Mouse (Mus musculus): ENCODE results near the gene Gna15. TPM values are rescaled to one million over a fixed set of nuclear protein-coding genes. Genes with fewer than 3 reads are reported as not detected.

Gene Gna15
- 1.8 and 2.2 TPM in 2 replicates for polyA plus RNA-seq (2015; fragmentation: Nextera tagmentation; extraction: Ambion mirVana)

DNA sequence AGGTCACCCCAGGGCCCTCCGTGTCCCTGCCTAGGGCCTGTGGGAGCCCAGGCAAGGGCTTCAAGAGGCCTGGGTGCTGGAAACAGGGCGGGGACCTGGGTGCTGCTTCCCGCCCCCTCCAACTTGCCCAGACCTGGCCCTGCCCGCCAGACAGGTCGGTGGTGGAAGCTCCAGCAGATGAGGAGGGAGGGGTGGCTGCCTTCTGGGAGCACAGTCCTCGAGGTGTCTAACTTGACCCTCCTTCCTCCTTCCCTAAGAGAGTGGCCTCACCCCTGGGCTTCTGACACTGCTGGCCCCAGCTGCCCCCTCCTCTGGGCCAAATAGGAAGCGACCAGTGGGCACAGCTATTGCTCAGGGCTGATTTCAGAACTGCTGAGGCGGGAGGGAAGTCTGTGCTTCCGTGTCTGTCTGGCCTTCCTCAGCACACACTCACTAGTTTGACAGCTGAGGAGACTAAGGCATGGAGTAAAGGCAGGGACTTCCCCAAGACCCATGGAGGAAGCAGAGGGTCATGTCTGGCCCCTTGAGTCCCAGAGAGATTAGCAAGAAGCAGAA is at the start of gene Gna15:
Gene Gna15, minus strand, starts transcription at position 175 of the 555 bp plus-strand sequence.
- H3K4me2 ChIP-seq (ENCODE audit: low read depth, low read length): peak within 1 kb of the TSS; percentile 25; the same call in 1 of the 2 replicates
- H3K27ac ChIP-seq (ENCODE audit: low read length): peak within 1 kb of the TSS; percentile 52; the same call in 1 of the 2 replicates
- no peaks in the 10 kb centered on the region; the same call in 1 of the 2 replicates for H3K27me3 ChIP-seq (ENCODE audit: control insufficient read depth, insufficient read depth, low read depth, low read length)
- peak within 1 kb of the TSS; percentile 56 for H3K9ac ChIP-seq (ENCODE audit: low read length)
- H3K36me3 ChIP-seq (ENCODE audit: control insufficient read depth, insufficient read depth, low read length): no peaks in the 10 kb centered on the region; the same call in 1 of the 2 replicates
- peaks cover 7% of the 10 kb centered on the region; the same call in 1 of the 2 replicates for H3K4me1 ChIP-seq (replicated peaks; ENCODE audit: control insufficient read depth, insufficient read depth, low read length)
- ATAC-seq (ENCODE audit: low read depth): peak; percentile 39
- H3K9me3 ChIP-seq (ENCODE audit: control insufficient read depth, low read length): no peaks in the 10 kb centered on the region
- H3K4me3 ChIP-seq (ENCODE audit: low read length): peak within 1 kb of the TSS; percentile 13; the same call in 1 of the 2 replicates
- 8% methylated on average over 9 of the region's 9 CpGs for WGBS

GRCm38 (mm10) chr10:81572975-81573374 is 49.0 kb upstream of the Gna15 start:
- 12% methylated on average over 9 of the region's 9 CpGs for WGBS
- Histone ChIP-seq H3K4me3 (ENCODE audit: low read length) (no peak overlapping the region), H3K9ac (ENCODE audit: low read length) (no peak overlapping the region), H3K27me3 (ENCODE audit: control insufficient read depth, insufficient read depth, low read depth, low read length) (no peaks in the 10 kb centered on the region), H3K4me2 (ENCODE audit: low read depth, low read length) (no peak overlapping the region), H3K36me3 (ENCODE audit: control insufficient read depth, insufficient read depth, low read length) (no peaks in the 10 kb centered on the region), H3K27ac (ENCODE audit: low read length) (peak overlapping the region; percentile 96), H3K4me1 (replicated peaks; ENCODE audit: control insufficient read depth, insufficient read depth, low read length) (peaks cover 64% of the 10 kb centered on the region), H3K9me3 (ENCODE audit: control insufficient read depth, low read length) (no peaks in the 10 kb centered on the region)
- no peak for ATAC-seq (ENCODE audit: low read depth)

GRCm38 (mm10) chr10:81572133-81572671 is 48.2 kb upstream of the Gna15 start:
- ATAC-seq (ENCODE audit: low read depth): no peak
- peaks cover 67% of the 10 kb centered on the region for H3K4me1 ChIP-seq (replicated peaks; ENCODE audit: control insufficient read depth, insufficient read depth, low read length)
- H3K9ac ChIP-seq (ENCODE audit: low read length): peak overlapping the region; percentile 61
- H3K27me3 ChIP-seq (ENCODE audit: control insufficient read depth, insufficient read depth, low read depth, low read length): no peaks in the 10 kb centered on the region
- peak overlapping the region; percentile 96 for H3K27ac ChIP-seq (ENCODE audit: low read length)
- no peaks in the 10 kb centered on the region for H3K9me3 ChIP-seq (ENCODE audit: control insufficient read depth, low read length)
- peak overlapping the region; percentile 40 for H3K4me3 ChIP-seq (ENCODE audit: low read length)
- peak overlapping the region; percentile 85 for H3K4me2 ChIP-seq (ENCODE audit: low read depth, low read length)
- no peaks in the 10 kb centered on the region for H3K36me3 ChIP-seq (ENCODE audit: control insufficient read depth, insufficient read depth, low read length)
- WGBS: 10% methylated on average over 9 of the region's 9 CpGs

DNA sequence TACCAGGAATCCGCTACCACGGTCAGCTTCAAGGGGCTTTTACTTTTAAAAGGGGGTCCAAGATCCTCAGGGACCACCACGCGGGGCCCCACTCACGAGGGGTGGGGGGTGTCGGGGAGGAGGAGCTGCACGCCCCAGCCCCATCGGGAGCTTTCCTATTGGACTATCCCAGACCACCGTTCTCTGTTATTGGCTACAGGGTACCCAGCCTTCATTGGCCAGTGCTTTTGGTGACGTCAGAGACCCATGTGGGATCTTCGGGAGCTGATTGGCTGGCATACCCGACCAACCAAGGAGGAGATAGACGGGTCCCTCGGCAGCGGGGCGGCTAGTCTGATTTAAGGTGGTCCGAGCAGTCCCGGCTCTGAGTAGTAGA is 47.5 kb upstream of the Gna15 start:
- H3K4me3 ChIP-seq (ENCODE audit: low read length): peak overlapping the region; percentile 57
- H3K4me2 ChIP-seq (ENCODE audit: low read depth, low read length): peak overlapping the region; percentile 85
- H3K9me3 ChIP-seq (ENCODE audit: control insufficient read depth, low read length): no peaks in the 10 kb centered on the region
- H3K27ac ChIP-seq (ENCODE audit: low read length): peak overlapping the region; percentile 96
- peaks cover 5% of the 10 kb centered on the region for H3K36me3 ChIP-seq (ENCODE audit: control insufficient read depth, insufficient read depth, low read length)
- peaks cover 67% of the 10 kb centered on the region for H3K4me1 ChIP-seq (replicated peaks; ENCODE audit: control insufficient read depth, insufficient read depth, low read length)
- H3K9ac ChIP-seq (ENCODE audit: low read length): peak overlapping the region; percentile 61
- under 1% methylated on average over 18 of the region's 18 CpGs for WGBS
- no peaks in the 10 kb centered on the region for H3K27me3 ChIP-seq (ENCODE audit: control insufficient read depth, insufficient read depth, low read depth, low read length)
- peak; percentile 90 for ATAC-seq (ENCODE audit: low read depth)

DNA sequence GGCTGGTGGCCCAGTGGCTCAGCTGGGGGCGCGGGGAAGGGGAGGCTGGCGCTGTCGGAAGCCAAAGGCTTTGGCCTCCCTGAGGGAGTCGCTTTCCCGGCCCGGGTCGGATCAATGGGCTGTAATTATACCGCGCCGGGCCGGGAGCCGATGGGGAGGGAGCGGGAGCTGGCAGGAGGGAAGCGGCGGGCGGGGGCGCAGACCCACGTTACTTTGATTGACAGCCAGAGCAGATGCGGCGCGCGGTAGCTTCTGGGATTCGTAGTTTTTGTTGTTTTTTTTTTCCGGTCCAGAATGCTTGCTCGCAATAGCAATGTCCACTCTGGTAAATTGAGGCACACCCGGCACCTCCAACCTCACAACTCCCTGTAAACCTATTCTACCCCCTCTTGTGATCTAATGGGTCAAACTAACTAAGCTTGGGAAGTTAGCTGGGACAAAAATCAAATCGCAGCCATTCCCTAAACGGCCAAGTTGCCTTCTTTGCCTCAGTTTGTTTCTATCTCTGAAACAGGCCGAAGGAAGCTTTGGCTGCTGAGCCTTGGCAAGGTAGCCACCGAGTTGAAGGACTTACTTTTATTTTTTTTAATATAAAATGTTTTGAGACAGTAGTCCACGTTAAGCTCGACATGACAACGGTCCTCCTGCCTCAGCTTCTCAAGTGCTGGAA is 46.9 kb upstream of the Gna15 start:
- peak; percentile 67 for ATAC-seq (ENCODE audit: low read depth)
- Histone ChIP-seq H3K27me3 (ENCODE audit: control insufficient read depth, insufficient read depth, low read depth, low read length) (no peaks in the 10 kb centered on the region), H3K4me3 (ENCODE audit: low read length) (peak overlapping the region; percentile 57), H3K27ac (ENCODE audit: low read length) (peak overlapping the region; percentile 96), H3K9ac (ENCODE audit: low read length) (peak overlapping the region; percentile 60), H3K4me2 (ENCODE audit: low read depth, low read length) (peak overlapping the region; percentile 85), H3K9me3 (ENCODE audit: control insufficient read depth, low read length) (no peaks in the 10 kb centered on the region), H3K36me3 (ENCODE audit: control insufficient read depth, insufficient read depth, low read length) (peaks cover 9% of the 10 kb centered on the region), H3K4me1 (replicated peaks; ENCODE audit: control insufficient read depth, insufficient read depth, low read length) (peaks cover 64% of the 10 kb centered on the region)
- WGBS: under 1% methylated on average over 34 of the region's 34 CpGs

GRCm38 (mm10) chr10:81570238-81570800 is 46.3 kb upstream of the Gna15 start:
- H3K4me1 ChIP-seq (replicated peaks; ENCODE audit: control insufficient read depth, insufficient read depth, low read length): peaks cover 63% of the 10 kb centered on the region
- peak overlapping the region; percentile 57 for H3K4me3 ChIP-seq (ENCODE audit: low read length)
- H3K4me2 ChIP-seq (ENCODE audit: low read depth, low read length): peak overlapping the region; percentile 85
- peaks cover 16% of the 10 kb centered on the region for H3K36me3 ChIP-seq (ENCODE audit: control insufficient read depth, insufficient read depth, low read length)
- no peaks in the 10 kb centered on the region for H3K9me3 ChIP-seq (ENCODE audit: control insufficient read depth, low read length)
- under 1% methylated on average over 9 of the region's 11 CpGs for WGBS
- no peaks in the 10 kb centered on the region for H3K27me3 ChIP-seq (ENCODE audit: control insufficient read depth, insufficient read depth, low read depth, low read length)
- H3K9ac ChIP-seq (ENCODE audit: low read length): peak overlapping the region; percentile 60
- ATAC-seq (ENCODE audit: low read depth): peak; percentile 4; the same call in 1 of the 2 replicates
- H3K27ac ChIP-seq (ENCODE audit: low read length): peak overlapping the region; percentile 96

GRCm38 (mm10) chr10:81569507-81570237 is 45.6 kb upstream of the Gna15 start:
- Histone ChIP-seq H3K27ac (ENCODE audit: low read length) (peak overlapping the region; percentile 96), H3K4me3 (ENCODE audit: low read length) (no peak overlapping the region), H3K36me3 (ENCODE audit: control insufficient read depth, insufficient read depth, low read length) (peaks cover 22% of the 10 kb centered on the region), H3K27me3 (ENCODE audit: control insufficient read depth, insufficient read depth, low read depth, low read length) (no peaks in the 10 kb centered on the region), H3K4me2 (ENCODE audit: low read depth, low read length) (no peak overlapping the region), H3K9me3 (ENCODE audit: control insufficient read depth, low read length) (no peaks in the 10 kb centered on the region), H3K4me1 (replicated peaks; ENCODE audit: control insufficient read depth, insufficient read depth, low read length) (peaks cover 66% of the 10 kb centered on the region), H3K9ac (ENCODE audit: low read length) (peak overlapping the region; percentile 0)
- ATAC-seq (ENCODE audit: low read depth): no peak
- WGBS: 54% methylated on average over 9 of the region's 9 CpGs

- WGBS: 5% methylated on average over 16 of the region's 16 CpGs
- peak; percentile 29 for ATAC-seq (ENCODE audit: low read depth)
- no peaks in the 10 kb centered on the region for H3K27me3 ChIP-seq (ENCODE audit: control insufficient read depth, insufficient read depth, low read depth, low read length)
- no peak overlapping the region for H3K4me3 ChIP-seq (ENCODE audit: low read length)
- peak overlapping the region; percentile 0; the same call in 1 of the 2 replicates for H3K9ac ChIP-seq (ENCODE audit: low read length)
- peaks cover 66% of the 10 kb centered on the region for H3K4me1 ChIP-seq (replicated peaks; ENCODE audit: control insufficient read depth, insufficient read depth, low read length)
- H3K4me2 ChIP-seq (ENCODE audit: low read depth, low read length): peak overlapping the region; percentile 9
- H3K27ac ChIP-seq (ENCODE audit: low read length): peak overlapping the region; percentile 96
- no peaks in the 10 kb centered on the region for H3K9me3 ChIP-seq (ENCODE audit: control insufficient read depth, low read length)
- peaks cover 22% of the 10 kb centered on the region for H3K36me3 ChIP-seq (ENCODE audit: control insufficient read depth, insufficient read depth, low read length)
Measured at GRCm38 (mm10) chr10:81568381-81569191, 44.6 kb upstream of the Gna15 start.

All from lung, embryonic 16.5 days (tissue).